Mouse (Mus musculus) cortical plate, adult 2 months (tissue): ENCODE results near the gene Clec18a.

Experiments used
- CTCF ChIP-seq: fragments of 200-500 bp; IDR thresholded peaks from 2 replicates; pipeline ENCODE4 v1.5.1; 2011; ENCODE audit warnings: mild to moderate bottlenecking, control low read depth, low read length; ENCODE audit not compliant: insufficient read depth; ENCODE audit errors: extremely low read depth
- POLR2A ChIP-seq: fragments of 200-500 bp; IDR thresholded peaks from 2 replicates; pipeline ENCODE4 v1.6.1; 2011; ENCODE audit warnings: mild to moderate bottlenecking, low read length, control low read depth; ENCODE audit not compliant: insufficient read depth; ENCODE audit errors: extremely low read depth

- TF ChIP-seq CTCF (no peak), POLR2A (no peak)
Observed at GRCm38 (mm10) chr8:111031572-111031971, 60.7 kb downstream of the Clec18a start, which contains the start of gene Ddx19b.
